Mouse (Mus musculus): ENCODE measurements around the gene Serping1.
A peak's percentile ranks its signal among the peaks of the same experiment; 100 is the strongest.
"Not testable (repeated sequence)": the region's sequence is repeated elsewhere in the genome, so short reads cannot be mapped to it uniquely, and the experiment has no call there.

The Serping1 gene

GRCm38 (mm10) chr2:84775241-84775640 is at the start of gene Serping1:
Serping1 (minus strand) TSS chr2:84775444.
- no peak for DNase-seq

- no peak for DNase-seq
Measured at GRCm38 (mm10) chr2:84823237-84823636, 48.0 kb upstream of the Serping1 start.

GRCm38 (mm10) chr2:84822552-84822951 is 47.3 kb upstream of the Serping1 start, which contains the start of gene Smtnl1:
Smtnl1 (minus strand) TSS chr2:84822652.
- DNase-seq = no peak

- no peak for DNase-seq
Measured at GRCm38 (mm10) chr2:84819861-84820260, 44.6 kb upstream of the Serping1 start.

GRCm38 (mm10) chr2:84812676-84813075 is 37.4 kb upstream of the Serping1 start:
- DNase-seq = no peak

- DNase-seq = no peak
Measured at GRCm38 (mm10) chr2:84811880-84812279, 36.6 kb upstream of the Serping1 start.

GRCm38 (mm10) chr2:84810886-84811577 is 35.8 kb upstream of the Serping1 start:
- peak; percentile 88 for DNase-seq

GRCm38 (mm10) chr2:84810526-84810885 is 35.3 kb upstream of the Serping1 start:
- DNase-seq = no peak

GRCm38 (mm10) chr2:84809330-84809729 is 34.1 kb upstream of the Serping1 start:
- no peak for DNase-seq

GRCm38 (mm10) chr2:84806546-84806945 is 31.3 kb upstream of the Serping1 start:
- no peak for DNase-seq

- DNase-seq = no peak
Measured at GRCm38 (mm10) chr2:84803963-84804362, 28.7 kb upstream of the Serping1 start.

- DNase-seq = not testable (repeated sequence)
Measured at GRCm38 (mm10) chr2:84801223-84801622, 26.0 kb upstream of the Serping1 start.

- no peak for DNase-seq
Measured at GRCm38 (mm10) chr2:84800304-84800703, 25.1 kb upstream of the Serping1 start.

GRCm38 (mm10) chr2:84799041-84799561 is 23.9 kb upstream of the Serping1 start:
- peak; percentile 70 for DNase-seq

GRCm38 (mm10) chr2:84798493-84798921 is 23.3 kb upstream of the Serping1 start, which contains the start of gene Ube2l6:
Ube2l6 (plus strand) TSS chr2:84798828.
- peak; percentile 44 for DNase-seq

GRCm38 (mm10) chr2:84797833-84798492 is 22.7 kb upstream of the Serping1 start:
- DNase-seq = peak; percentile 63

- no peak for DNase-seq
Measured at GRCm38 (mm10) chr2:84793871-84794270, 18.6 kb upstream of the Serping1 start.

- DNase-seq = no peak
Measured at GRCm38 (mm10) chr2:84793154-84793553, 17.9 kb upstream of the Serping1 start.

GRCm38 (mm10) chr2:84792516-84792915 is 17.3 kb upstream of the Serping1 start:
- no peak for DNase-seq

- no peak for DNase-seq
Measured at GRCm38 (mm10) chr2:84790418-84790817, 15.2 kb upstream of the Serping1 start.

GRCm38 (mm10) chr2:84788316-84788715 is 13.1 kb upstream of the Serping1 start:
- no peak for DNase-seq

- DNase-seq = no peak
Measured at GRCm38 (mm10) chr2:84783840-84784566, 8.8 kb upstream of the Serping1 start.

- no peak for DNase-seq
Measured at GRCm38 (mm10) chr2:84783315-84783714, 8.1 kb upstream of the Serping1 start.

Measured in kidney, adult 11 months (tissue).